Mouse (Mus musculus) urinary bladder, postnatal 10 days (tissue): ENCODE data around the gene Mrpl55.
"Not testable (repeated sequence)": the region's sequence is repeated elsewhere in the genome, so short reads cannot be mapped to it uniquely, and the experiment has no call there.

Experiments used
- DNase-seq: peaks from one replicate; pipeline ENCODE4 v3.0.0; 2022; ENCODE audit warnings: low spot score

Mrpl55 gene

DNA sequence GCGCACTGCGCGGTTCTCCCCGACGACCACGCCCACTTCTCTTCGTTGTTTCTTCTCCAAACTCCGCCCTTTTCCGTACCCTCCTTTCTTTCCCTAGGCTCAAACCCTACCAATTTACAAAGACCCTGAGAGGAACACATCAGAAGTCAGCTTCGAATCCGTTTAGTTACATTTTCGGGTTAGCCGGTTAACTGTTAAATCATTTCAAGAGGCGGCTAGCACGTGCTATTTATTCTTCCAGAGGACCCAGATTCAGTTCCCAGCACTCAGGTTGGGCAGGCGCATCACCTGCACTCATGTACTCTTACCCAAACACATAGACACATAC is 10.3 kb upstream of the Mrpl55 start, which contains the start of gene Guk1:
Guk1 (minus strand) TSS at position 154 of the 328 bp plus-strand sequence.
- no peak for DNase-seq

DNA sequence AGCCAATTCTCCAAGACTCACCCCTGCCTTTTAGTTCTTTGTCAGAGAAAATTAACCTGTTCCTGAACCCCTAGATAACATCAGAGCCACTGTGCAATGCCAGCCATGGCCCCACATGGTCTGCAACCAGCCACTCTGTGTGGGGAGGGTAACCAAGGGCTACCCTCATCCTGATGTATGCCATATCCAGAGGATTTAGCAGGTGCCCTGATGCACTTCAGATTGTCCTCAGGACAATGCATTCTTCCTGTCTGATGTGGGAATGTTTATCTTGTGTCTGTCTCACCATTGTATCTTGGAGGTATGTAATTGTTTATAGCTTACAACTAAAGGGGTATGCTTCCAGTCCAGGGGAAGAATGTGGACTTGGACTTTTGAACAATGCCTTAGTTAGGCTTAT is 6.1 kb upstream of the Mrpl55 start:
- no peak for DNase-seq

DNA sequence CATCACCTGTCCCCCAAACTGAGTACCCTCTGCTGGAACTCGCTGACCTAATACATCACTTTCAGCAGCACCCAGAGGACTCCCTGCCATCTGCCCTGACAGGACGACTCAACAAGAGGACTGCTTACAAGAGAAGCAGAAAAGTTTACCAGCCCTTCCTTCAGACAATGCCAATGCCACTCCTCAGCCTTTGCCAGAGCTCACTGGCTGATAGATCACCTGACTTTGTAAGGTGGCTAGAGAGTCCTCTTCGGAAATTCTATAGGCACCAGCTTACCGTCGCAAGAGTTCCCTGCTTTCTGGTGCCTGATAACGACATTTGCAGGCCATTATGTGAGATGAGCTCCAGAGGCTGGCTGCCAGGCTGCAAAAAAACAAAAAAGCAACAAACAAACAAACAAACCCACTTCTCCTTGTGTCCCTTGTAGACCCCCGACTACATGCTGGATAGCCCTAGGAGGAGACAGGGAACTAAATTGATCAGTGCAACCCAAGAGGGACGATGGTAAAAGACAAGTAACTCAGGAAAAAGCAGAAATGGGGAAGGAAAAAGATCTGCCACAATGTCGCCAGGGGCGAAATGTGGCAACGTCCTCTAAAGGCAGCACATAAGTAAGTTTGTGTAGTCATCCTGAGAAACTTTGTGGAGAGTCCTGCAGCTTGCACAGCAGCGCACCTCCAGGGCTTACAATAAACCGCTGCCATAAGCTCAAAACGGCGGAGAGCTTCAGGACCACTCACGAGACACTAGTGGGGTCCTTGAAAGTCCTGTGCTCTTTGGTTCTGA is 877 bp upstream of the Mrpl55 start:
- DNase-seq, result no peak

DNA sequence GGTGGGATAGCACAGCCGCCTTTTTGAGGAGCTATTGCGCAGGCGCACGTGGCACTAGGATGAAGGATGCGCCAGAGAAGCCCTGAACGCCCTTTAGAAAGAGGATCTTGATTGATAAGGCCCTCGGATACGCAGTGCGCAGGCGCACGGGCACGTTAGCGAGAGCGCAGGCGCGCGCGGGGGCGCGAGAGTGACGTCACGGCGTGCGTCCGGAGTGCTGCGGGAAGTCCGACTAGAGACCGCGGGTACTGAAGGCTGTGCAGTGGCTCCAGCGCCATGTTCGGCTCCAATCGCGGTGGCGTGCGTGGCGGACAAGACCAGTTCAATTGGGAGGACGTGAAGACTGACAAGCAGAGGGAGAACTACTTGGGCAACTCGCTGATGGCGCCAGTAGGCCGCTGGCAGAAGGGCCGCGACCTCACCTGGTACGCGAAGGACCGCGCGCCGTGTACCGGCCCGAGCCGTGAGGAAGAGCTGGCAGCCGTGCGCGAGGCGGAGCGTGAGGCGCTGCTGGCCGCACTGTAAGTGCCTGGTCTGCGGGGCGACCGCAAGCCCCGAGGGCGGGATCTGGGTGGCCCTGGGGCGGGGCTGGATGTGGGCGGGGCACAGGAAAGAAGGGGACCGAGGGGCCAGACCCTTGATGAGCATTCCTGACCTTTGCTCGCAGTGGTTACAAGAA is 6.0 kb downstream of the Mrpl55 start, which contains the start of gene 2310033P09Rik:
2310033P09Rik (plus strand) TSS at position 169 of the 679 bp plus-strand sequence.
- DNase-seq, result peak; percentile 69

DNA sequence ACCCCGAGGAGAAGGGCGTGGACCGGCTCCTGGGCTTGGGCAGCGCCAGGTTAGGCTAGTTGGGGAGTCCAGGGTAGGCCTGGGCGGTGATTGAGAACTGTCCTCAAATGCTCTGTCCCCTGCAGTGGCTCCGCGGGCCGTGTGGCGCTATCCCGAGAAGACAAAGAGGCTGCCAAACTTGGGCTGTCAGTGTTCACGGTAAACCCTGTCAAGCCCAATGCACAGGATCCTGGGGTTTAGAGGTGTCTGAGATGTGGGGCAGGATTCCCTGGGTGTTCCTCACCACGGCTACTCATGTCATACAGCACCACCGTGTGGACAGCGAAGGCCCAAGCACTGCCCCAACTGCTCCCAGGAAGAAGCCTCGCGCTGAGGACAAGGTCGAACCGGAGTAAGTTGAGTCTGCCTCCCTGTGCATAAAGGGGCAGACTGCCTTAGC is 6.7 kb downstream of the Mrpl55 start:
- no peak for DNase-seq

DNA sequence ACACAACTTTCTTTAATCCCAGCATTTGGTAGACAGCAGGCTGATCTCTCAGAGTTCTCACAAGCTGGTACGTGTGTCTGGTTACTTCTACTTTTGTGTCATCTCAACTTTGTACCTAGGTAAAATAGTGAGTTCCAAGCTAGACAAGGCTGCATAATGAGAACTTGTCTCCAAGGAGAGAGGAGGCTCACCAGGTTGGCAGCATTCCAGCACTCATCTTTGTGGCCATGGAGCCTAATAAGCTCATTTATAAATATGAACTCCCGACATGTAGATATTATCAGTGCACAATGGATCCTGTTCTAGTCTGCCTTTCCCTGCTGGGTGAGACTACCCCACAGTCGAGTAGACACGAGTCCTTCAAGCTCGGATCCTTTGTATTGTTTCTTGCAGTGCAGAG is 7.3 kb downstream of the Mrpl55 start:
- DNase-seq, result no peak

DNA sequence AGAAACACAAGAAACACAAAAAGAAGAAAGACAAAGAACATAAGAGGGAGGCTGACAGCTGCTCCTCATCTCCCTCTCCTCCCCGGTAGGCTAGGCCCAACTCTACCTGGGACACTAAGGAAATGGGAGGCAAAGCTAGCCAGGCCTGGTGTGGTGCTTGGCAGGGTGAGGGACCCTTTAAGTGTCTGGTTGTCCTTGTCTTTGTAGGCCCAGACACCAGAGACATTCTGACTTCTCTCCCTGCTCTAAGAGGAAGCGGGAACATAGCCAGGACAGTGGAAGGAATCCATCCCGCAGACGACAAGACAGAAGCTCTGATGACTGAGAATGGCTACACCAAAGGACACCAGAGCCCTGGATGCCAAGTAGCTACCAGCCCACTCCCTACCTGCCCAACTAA is 7.7 kb downstream of the Mrpl55 start:
- DNase-seq, result no peak

DNA sequence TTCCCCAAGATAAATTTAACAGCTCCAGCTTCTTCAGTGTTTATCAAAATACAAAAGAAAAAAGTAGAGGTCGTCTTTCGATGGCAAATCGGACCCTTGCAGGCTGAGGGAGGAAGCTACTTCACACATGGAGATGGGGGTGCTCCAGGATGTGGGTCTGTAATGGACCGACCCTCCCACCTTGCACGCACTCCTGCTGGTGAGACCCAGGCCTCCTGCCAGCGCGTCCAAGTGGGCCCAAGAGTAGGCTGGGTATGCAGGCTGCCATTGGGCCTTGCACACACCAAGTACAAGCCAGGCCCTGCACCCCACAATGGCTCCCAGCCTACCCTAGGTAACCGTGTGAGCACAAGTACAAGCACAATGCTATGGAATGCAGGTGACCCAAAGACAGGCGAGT is 9.3 kb downstream of the Mrpl55 start:
- not testable (repeated sequence) for DNase-seq

DNA sequence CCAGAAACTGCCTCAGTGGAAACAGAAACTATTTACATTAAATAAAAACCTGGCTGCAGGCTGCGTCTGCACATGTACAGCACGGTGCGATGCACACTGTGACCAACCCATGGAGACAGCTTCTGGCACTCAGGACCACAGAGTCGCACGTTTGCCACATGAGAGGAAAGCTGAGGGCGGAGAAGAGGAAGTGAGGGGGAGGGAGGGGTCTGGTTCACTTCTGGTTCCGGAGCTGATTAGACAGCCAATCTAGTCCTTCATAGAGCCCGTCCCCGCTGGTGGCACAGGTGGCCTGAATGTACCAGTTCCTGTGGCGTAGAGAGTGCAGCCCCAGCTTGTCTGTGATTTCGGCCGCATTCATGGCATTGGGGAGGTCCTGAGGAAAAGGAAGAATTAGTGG is 10.0 kb downstream of the Mrpl55 start:
- DNase-seq, result not testable (repeated sequence)

DNA sequence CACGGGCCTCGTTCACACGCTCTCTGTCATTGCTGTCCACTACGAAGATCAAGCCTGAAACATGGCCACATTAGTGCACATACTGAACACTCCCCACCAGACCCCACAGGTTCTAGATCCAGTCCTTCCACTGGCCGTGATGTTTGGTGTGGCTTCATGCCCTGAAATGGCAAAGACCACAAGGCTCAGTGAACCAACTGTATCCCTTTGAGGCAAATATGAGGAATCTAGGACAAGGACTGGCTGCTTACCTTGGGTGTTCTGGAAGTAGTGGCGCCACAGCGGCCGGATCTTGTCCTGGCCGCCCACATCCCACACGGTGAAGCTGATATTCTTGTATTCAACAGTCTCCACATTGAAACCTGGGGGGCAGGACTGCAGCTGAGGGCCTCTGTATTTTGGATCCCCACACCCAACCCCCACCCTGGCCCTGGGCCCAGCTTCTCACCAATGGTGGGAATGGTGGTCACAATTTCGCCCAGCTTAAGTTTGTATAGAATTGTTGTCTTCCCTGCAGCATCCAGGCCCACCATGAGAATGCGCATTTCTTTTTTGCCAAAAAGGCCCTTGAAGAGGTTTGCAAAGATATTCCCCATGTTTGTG is 10.7 kb downstream of the Mrpl55 start:
- no peak for DNase-seq

DNA sequence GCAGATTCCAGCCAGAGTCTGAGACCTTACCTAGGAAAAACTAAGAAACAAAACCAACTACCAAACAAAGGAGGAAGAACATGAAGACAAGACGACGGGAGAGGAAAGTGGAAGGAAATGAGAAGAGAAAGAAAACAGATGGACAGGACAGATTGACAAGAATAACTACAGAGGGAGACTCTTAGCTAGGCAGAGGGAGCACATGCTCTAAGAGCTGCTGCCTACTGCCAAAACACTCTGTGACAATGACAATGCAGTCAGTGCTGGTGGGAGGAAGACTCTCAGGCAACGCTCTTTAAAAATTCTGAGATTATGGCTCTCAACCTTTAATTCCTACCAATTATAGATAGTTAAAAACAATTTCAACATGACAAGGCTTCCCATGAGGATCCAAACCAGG is 14.7 kb downstream of the Mrpl55 start:
- DNase-seq, result no peak

DNA sequence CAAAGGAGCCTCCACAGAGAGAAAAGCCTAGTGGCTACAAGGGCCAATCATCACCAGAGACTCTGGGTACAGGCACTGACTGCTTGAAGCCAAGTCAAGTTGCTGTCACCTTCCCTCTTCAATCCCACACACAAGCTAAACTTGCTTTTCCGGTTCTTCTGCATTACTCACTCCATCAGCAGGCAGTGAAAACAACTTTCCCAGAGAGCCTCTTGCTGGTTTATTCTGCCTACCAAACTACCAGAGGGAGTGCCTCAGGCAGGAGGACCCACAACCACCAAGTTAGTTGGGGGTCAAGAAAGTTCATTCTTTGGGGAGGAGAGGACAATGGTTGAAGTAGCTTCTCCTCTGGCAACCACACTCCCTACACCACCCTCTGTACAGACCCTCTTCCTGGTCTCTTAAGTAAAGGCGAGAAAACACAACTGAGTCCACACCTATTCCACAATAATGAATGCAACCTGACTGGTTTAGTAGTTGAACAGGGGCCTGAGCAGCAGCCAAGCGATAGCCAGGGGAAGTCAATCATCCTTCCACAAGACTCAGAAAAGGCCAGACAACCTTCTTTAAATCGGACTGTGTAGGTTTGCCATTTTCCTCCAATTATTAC is 16.2 kb downstream of the Mrpl55 start:
- no peak for DNase-seq

DNA sequence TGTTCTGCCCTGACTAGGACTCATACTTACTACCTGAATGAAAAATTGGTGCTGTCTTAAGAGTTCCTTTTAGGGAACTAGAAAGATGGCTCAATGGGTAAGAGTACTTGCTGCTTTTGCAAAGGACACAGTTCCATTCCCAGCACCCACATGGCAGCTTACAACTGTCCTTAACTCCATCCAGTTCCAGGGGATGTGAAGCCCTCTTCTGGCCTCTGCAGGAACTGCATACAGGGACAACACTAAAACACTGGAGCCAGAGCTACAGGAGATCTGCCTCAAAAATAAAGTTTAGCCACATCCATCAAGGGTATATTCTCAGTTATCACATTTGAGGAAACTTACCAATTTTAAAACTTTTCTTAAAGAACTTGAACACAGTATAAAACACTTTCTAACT is 16.8 kb downstream of the Mrpl55 start:
- DNase-seq, result no peak

DNA sequence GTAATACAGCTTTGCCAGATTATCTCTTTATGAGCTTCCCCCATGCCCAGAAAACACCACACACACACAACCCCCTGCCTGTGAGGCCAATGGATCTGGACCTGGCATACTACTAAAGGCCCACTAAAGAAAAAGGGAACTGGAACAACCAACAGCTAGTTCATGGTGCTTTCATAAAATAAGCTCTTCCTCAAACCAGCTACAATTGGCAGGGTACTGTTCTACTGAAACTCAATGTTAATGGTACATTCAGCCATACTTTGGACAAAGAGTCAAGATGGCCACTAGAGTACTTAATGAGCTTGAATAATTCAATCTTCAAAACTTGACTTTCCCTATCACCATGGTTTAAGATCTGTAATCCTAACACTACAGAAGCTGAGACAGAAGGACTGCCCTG is 19.3 kb downstream of the Mrpl55 start:
- DNase-seq, result no peak

DNA sequence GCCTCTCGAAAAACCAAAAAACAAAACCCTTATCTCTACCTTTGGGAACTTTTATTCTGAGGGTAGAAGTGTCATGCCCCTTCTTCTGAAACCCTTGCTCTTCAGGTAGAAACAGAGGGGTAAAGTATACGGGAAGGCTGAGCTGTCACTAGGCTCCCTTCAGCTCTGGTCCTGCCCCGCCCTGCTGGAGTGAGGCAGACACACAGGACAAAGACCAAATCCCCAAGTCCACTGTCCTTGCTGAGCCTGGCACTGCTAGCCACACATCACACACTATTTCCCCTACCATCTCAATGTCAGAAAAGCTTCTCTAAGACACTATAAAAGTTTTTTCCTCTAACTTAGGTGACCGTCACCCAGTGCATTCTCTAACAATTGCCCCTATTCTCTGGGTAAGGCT is 20.0 kb downstream of the Mrpl55 start:
- DNase-seq, result no peak

DNA sequence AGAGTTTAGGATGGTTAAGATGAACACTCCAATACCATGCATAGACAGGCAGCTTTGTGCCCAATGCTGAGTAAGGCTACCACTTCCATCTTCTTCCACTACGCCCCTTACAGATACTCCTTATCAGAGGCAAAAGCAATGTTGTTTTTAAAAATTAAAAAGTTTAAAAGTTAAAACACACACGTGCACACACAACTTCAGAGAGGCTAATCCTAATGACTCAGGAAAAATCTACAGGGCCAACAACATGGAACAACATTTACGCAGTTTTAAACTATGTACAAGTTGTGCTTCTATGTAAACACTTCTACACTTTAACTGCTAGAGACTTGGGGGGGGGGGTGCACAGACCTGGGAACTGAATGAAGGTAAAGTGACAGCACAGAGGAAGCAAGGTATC is 21.7 kb downstream of the Mrpl55 start:
- DNase-seq, result no peak

DNA sequence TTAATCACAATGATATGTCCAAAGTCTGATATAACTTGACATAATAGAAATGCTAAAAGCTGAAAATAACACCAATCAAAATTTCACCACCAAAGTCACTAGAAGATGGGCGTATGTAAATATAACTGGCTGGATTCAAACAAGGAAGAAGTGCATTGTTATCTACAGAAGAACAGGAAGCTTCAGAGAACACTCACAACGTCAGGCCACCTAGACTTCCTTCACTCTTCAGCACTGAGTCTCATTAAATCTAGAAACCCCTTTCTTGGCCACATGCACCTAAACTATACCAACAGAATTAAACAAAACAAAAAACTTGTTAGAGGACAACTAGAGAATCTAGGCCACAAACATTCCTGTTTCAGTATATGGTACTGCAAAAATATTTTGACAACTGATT is 22.2 kb downstream of the Mrpl55 start:
- no peak for DNase-seq

DNA sequence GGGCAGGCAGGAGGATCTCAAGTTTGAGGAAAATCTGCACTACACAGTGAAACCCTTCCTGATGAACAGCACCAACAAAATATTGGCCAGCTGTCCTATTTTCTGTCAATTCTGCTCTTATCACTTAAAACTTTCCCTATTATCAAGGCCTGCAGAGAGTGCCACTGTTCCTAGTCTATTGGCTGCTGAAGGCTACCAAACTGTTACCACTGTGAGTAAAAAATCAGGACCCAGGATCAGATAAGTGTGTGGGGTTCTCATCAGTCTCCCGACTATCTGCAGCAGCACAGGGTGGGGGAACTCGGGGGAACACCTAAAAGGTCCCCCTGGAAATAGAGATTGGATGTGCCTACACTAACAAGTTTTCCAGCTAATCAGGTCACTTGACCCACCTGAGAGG is 22.9 kb downstream of the Mrpl55 start:
- DNase-seq, result no peak

DNA sequence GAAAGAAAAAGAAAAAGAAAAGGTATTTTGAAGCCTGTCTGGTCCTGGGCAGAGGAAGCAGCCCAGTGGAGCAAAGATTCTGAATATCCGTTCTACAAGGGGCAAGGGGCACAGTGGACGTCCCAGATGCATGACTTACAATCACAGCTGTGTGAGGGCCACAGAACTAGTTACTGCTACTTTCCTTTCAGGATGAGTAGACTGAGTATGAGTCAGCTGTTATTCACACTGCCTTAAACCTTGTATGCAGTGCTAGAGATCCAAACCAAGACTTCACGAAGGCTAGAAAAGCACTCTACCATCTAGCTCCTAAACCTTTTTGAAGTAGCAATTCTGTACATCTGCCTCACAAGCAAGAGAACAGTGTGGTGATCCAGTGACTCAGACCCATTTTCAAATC is 24.0 kb downstream of the Mrpl55 start:
- no peak for DNase-seq

DNA sequence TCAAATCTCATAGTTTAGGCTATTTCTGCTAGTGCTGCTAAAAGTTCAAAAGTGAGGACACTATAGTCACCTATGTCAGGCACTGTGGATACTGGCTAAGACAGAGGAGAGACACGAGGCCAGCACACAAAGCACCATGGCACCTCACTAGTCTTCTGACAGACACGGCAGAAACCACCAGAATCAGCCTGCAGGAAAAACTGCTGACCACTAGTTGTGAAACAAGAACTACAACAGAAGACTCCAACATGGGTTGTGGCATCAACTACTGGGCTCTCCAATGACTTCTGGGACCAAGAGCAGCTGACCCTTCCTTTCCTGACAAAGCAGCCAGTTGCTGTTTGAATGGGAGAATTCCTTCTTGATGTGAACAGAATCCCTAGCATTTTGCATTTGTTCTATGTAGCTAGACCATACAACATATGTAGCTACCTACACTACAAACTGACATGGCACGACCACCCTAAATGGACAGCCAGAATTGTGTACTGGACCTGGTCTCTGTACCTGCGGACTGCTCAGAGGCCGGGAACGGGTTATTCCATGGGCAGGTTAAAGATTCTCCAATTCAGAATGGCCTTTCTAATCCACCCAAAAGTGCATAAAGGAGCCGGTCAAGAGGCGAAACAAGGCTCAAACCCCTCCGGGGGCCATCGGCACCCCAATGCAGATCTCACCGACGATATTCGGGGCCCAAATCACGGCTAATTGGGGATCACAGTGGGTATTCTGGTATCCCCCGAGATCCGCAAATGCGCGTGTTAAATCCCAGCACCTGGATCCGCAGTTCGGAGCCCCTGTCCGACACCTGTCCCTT is 24.7 kb downstream of the Mrpl55 start:
- DNase-seq, result no peak

DNA sequence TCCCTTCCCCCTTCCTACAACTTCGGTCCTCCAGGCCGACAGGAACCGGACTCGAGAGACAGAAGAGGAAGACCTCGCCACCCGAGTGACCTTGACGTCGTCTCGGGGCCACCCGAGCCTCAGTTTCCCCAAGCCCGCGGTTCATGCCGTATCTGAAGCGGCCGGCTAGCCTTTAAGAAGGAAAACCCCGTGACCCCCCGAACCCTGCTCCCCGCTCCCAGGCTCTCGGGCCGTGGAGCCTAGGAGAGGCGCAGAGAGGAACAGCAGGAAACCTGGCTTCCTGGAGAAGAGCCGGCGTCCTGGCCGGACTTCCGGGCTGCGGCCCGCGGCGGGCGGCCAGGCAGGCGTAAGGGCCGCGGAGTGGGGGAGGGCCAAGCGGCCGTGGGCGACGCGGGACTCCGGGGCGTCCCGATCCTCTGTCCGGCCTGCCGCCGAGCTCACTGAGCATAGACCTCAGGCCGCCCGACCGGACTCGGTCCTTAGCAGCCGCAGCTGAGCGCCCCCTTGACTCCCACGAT is 25.4 kb downstream of the Mrpl55 start:
- no peak for DNase-seq
